Mouse (Mus musculus) hindbrain, embryonic 16.5 days (tissue): ENCODE data around the gene Plcb2. TPM values are rescaled to one million over a fixed set of nuclear protein-coding genes. Genes with fewer than 3 reads are reported as not detected.
A peak's percentile ranks its signal among the peaks of the same experiment; 100 is the strongest.

Source experiments
- ATAC-seq: fragments of 200-750 bp; cut with Nextera tagmentation; 2 replicates; pipeline ENCODE4 v1.8.0; 2017; ENCODE audit warnings: moderate TSS enrichment, moderate library complexity
- H3K27ac ChIP-seq: fragments of 300-500 bp; sonication (generic); 2 replicates; pipeline ENCODE4 v1.5.1; 2014; ENCODE audit warnings: low read depth, mild to moderate bottlenecking, control low read depth, low read length, moderate library complexity
- H3K27me3 ChIP-seq: fragments of 300-500 bp; sonication (generic); replicated peaks from 2 replicates; pipeline ENCODE4 v1.6.1; 2014; ENCODE audit warnings: low read length; ENCODE audit not compliant: control insufficient read depth, insufficient read depth
- H3K36me3 ChIP-seq: fragments of 300-500 bp; sonication (generic); 2 replicates; pipeline ENCODE4 v1.6.1; 2014; ENCODE audit warnings: mild to moderate bottlenecking, low read length, moderate library complexity, mixed read lengths; ENCODE audit not compliant: control insufficient read depth, insufficient read depth
- H3K4me1 ChIP-seq: fragments of 300-500 bp; sonication (generic); 2 replicates; pipeline ENCODE4 v1.6.1; 2014; ENCODE audit warnings: low read depth, low read length; ENCODE audit not compliant: control insufficient read depth, insufficient read depth
- H3K4me2 ChIP-seq: fragments of 300-500 bp; sonication (generic); 2 replicates; pipeline ENCODE4 v1.6.1; 2014; ENCODE audit warnings: mild to moderate bottlenecking, low read length, control low read depth, moderate library complexity
- H3K4me3 ChIP-seq: fragments of 300-500 bp; sonication (generic); 2 replicates; pipeline ENCODE4 v1.5.1; 2014; ENCODE audit warnings: mild to moderate bottlenecking, low read length, control low read depth, moderate library complexity
- H3K9ac ChIP-seq: fragments of 300-500 bp; sonication (generic); 2 replicates; pipeline ENCODE4 v1.6.1; 2014; ENCODE audit warnings: low read depth, mild to moderate bottlenecking, control low read depth, low read length, moderate library complexity
- H3K9me3 ChIP-seq: fragments of 300-500 bp; sonication (generic); 2 replicates; pipeline ENCODE4 v1.6.1; 2014; ENCODE audit warnings: mild to moderate bottlenecking, low read length, moderate library complexity; ENCODE audit not compliant: control insufficient read depth
- WGBS: fragments of 180-500 bp; shearing (Covaris S2); extraction: QIAGEN DNeasy Blood & Tissue Kit; methylation state at CpG from one replicate; pipeline ENCODE4 v1.1.7; 2014; 5-methylcytosine and 5-hydroxymethylcytosine counted together
- polyA plus RNA-seq: library from polyadenylated mRNA; unstranded; fragments of >200 nt; fragmentation: Nextera tagmentation; extraction: Ambion mirVana; gene quantifications from 2 replicates; pipeline ENCODE4 v1.2.1, GENCODE M21; 2015

Plcb2 gene
- polyA plus RNA-seq, 1 experiment from 2014 or later, result 0.88 TPM

GRCm38 (mm10) chr2:118686693-118687092 lies 41.5 kb downstream of the Plcb2 start:
- no peak overlapping the region for H3K4me3 ChIP-seq
- no peak overlapping the region for H3K9ac ChIP-seq
- H3K27ac ChIP-seq, result no peak overlapping the region
- no peaks in the 10 kb centered on the region for H3K9me3 ChIP-seq
- WGBS, result 79% methylated on average over 8 of the region's 8 CpGs
- H3K27me3 ChIP-seq, result no peaks in the 10 kb centered on the region; the same call in 1 of the 2 replicates
- ATAC-seq, result no peak
- H3K4me1 ChIP-seq, result no peaks in the 10 kb centered on the region
- no peak overlapping the region for H3K4me2 ChIP-seq
- H3K36me3 ChIP-seq, result peaks cover 6% of the 10 kb centered on the region

DNA sequence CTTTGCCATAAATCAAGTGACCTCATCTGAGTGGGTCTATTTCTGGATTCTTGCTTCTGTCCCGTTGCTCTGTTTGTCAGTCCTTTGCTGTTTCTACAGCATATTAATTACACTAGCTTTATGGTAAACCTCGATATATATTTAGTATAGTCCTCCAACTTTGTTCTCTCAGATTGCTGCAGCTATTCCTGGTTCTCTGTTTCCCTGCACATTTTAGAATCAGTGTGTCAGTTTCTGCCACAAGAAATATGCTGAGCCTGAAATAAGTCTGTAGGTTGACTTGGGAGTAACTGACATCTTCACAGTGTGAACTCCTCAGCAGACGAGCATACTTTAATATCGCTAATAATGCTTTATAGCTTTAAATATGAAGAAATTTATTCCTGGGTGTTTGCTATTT lies 43.1 kb downstream of the Plcb2 start:
- Histone ChIP-seq H3K27ac (no peak overlapping the region), H3K9me3 (no peaks in the 10 kb centered on the region), H3K9ac (no peak overlapping the region), H3K27me3 (no peaks in the 10 kb centered on the region), H3K4me2 (no peak overlapping the region), H3K4me1 (no peaks in the 10 kb centered on the region), H3K4me3 (no peak overlapping the region), H3K36me3 (peaks cover 3% of the 10 kb centered on the region)
- no peak for ATAC-seq
- WGBS, result 87% methylated on average over 4 of the region's 4 CpGs

DNA sequence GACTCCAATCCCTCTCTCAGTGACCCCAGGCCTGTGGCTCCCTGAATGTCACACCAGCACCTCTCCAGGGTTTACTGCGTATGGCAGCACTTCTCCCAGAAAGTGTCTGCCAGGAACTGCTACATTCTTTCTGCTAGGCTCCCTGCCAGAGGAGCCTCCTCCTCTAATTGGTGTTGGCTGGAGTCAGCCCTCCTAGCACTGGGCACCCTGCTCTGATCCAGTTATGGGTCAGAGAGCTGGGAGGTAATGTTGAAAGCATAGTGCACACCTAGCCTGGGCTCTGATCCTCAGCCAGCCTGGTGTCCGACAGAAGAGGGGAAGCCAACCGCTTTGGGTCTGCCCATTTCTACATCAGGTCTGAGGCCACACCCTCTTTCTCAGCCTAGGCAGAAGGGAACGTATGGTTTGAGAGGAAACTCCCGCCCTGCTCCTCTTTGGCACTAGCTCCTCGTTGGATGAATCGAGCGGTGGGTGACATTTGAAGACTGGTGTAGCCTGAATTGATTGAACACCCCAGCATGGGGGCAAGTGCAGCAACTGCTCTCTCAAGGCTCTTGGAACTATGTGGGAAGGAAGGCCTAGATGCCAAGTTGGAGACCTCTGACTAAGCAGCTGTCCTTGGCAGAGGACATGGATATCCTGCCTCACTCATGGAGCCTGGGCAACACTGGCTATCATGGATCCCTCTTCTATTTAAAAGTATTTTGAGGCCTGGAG lies 45.5 kb downstream of the Plcb2 start:
- 0 out of 2 replicates have a peak, but pooled peaks cover 2% of the 10 kb centered on the region for H3K36me3 ChIP-seq
- WGBS, result 50% methylated on average over 8 of the region's 8 CpGs
- ATAC-seq, result 0 out of 2 replicates have a peak, but pooled peaks have one; percentile 48

GRCm38 (mm10) chr2:118680926-118681325 lies 47.3 kb downstream of the Plcb2 start:
- Histone ChIP-seq H3K36me3 (0 out of 2 replicates have a peak, but pooled peaks cover 2% of the 10 kb centered on the region), H3K4me2 (no peak overlapping the region), H3K27ac (no peak overlapping the region), H3K9me3 (no peaks in the 10 kb centered on the region), H3K4me3 (no peak overlapping the region), H3K9ac (no peak overlapping the region), H3K4me1 (peaks cover 10% of the 10 kb centered on the region; the same call in 1 of the 2 replicates), H3K27me3 (peaks cover 10% of the 10 kb centered on the region)
- no peak for ATAC-seq
- 95% methylated on average over 6 of the region's 6 CpGs for WGBS

More for the DNA sequence above, 45.5 kb downstream of the Plcb2 start:
- H3K9me3 ChIP-seq, result no peaks in the 10 kb centered on the region
- H3K27me3 ChIP-seq, result peaks cover 6% of the 10 kb centered on the region
- H3K4me3 ChIP-seq, result no peak overlapping the region
- no peak overlapping the region for H3K9ac ChIP-seq
- no peaks in the 10 kb centered on the region for H3K4me1 ChIP-seq
- H3K4me2 ChIP-seq, result no peak overlapping the region
- H3K27ac ChIP-seq, result no peak overlapping the region

- WGBS, result 73% methylated on average over 3 of the region's 3 CpGs
- Histone ChIP-seq H3K27me3 (peaks cover 17% of the 10 kb centered on the region), H3K4me3 (no peak overlapping the region), H3K27ac (no peak overlapping the region), H3K4me1 (peaks cover 10% of the 10 kb centered on the region; the same call in 1 of the 2 replicates), H3K9ac (no peak overlapping the region), H3K4me2 (no peak overlapping the region), H3K9me3 (no peaks in the 10 kb centered on the region), H3K36me3 (0 out of 2 replicates have a peak, but pooled peaks cover 2% of the 10 kb centered on the region)
- ATAC-seq, result no peak
Measured at GRCm38 (mm10) chr2:118679577-118679976, 48.7 kb downstream of the Plcb2 start.

DNA sequence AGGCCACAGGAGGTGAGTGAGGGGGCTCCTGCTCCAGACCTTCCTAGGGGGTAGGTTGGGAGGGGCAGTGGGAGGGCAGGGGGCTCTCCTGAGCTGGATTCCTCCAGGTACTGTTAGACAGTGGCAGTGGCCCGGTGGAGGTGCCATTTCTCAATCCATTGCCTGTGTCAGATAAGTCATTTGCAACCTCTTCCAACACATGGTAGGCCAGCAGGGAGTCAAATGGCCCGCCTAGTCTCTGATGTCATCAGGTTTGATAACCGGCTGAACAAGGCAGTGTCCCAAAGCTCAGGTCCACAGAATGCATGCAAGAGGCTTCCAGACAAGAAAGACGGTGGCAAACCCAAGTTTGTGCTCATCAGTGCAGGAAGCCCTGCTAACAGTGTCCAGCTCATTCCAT lies 50.4 kb downstream of the Plcb2 start:
- Histone ChIP-seq H3K4me1 (peaks cover 10% of the 10 kb centered on the region; the same call in 1 of the 2 replicates), H3K9me3 (no peaks in the 10 kb centered on the region), H3K9ac (peak overlapping the region; percentile 66; the same call in 1 of the 2 replicates), H3K4me2 (peak overlapping the region; percentile 90), H3K27me3 (peaks cover 19% of the 10 kb centered on the region), H3K4me3 (peak overlapping the region; percentile 46), H3K27ac (no peak overlapping the region), H3K36me3 (0 out of 2 replicates have a peak, but pooled peaks cover 2% of the 10 kb centered on the region)
- 29% methylated on average over 4 of the region's 4 CpGs for WGBS
- ATAC-seq, result peak; percentile 34; the same call in 1 of the 2 replicates

- peaks cover 10% of the 10 kb centered on the region; the same call in 1 of the 2 replicates for H3K4me1 ChIP-seq
- peak overlapping the region; percentile 90 for H3K4me2 ChIP-seq
- H3K27me3 ChIP-seq, result peaks cover 20% of the 10 kb centered on the region
- H3K27ac ChIP-seq, result no peak overlapping the region
- H3K36me3 ChIP-seq, result 0 out of 2 replicates have a peak, but pooled peaks cover 2% of the 10 kb centered on the region
- peak; percentile 28 for ATAC-seq
- WGBS, result 2% methylated on average over 89 of the region's 89 CpGs
- H3K4me3 ChIP-seq, result peak overlapping the region; percentile 46
- no peaks in the 10 kb centered on the region for H3K9me3 ChIP-seq
- H3K9ac ChIP-seq, result peak overlapping the region; percentile 66
Measured at GRCm38 (mm10) chr2:118676839-118677741, 51.1 kb downstream of the Plcb2 start.

GRCm38 (mm10) chr2:118674500-118674899 lies 53.7 kb downstream of the Plcb2 start:
- H3K4me1 ChIP-seq, result peaks cover 10% of the 10 kb centered on the region; the same call in 1 of the 2 replicates
- H3K9ac ChIP-seq, result no peak overlapping the region
- 27% methylated on average over 7 of the region's 7 CpGs for WGBS
- 0 out of 2 replicates have a peak, but pooled peaks cover 2% of the 10 kb centered on the region for H3K36me3 ChIP-seq
- no peaks in the 10 kb centered on the region for H3K9me3 ChIP-seq
- H3K27me3 ChIP-seq, result peaks cover 18% of the 10 kb centered on the region
- no peak overlapping the region for H3K4me2 ChIP-seq
- no peak overlapping the region for H3K27ac ChIP-seq
- ATAC-seq, result no peak
- H3K4me3 ChIP-seq, result no peak overlapping the region
